Mouse (Mus musculus): ENCODE measurements around the gene Gm49384.

Gm49384 gene

DNA sequence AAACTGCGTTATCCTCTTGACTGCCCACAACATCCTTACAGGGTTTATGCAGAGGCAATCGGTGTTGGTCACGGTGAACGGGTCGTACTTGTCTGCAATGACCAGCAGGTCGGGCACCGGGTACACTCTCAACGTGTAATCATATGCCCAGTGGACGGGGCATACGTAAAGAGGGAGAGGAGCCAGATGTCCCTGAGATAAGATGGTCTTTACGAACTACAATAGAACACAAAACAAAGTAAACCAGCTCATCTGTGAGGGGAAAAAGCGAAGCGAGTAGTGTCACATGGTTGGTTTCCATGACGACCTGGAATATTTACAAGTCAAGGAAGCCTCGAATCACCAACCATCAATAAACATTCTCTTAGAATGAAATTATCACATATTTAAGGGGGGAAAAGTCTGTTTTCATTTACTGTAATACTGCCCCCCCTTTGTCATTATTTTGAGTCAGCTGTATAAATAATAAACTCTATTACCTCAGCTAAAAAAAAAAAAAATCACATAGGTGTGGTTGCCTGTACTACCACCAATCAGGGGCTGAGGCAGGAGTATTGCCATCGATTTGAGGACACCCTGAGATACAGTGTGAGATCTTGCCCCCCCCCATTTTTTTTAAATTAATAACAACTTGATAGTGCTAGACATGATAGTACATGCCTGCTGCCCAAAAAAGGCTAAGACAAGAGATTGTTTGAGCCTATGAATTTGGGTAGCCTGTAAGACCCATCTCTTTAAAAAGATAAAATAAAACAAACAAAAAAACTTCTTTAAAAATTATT, at the start of gene Gm49384:
Gm49384 (minus strand) TSS at position 216 of the 782 bp plus-strand sequence.
- DNase-seq (ENCODE audit: low spot score), result peak; percentile 46

DNA sequence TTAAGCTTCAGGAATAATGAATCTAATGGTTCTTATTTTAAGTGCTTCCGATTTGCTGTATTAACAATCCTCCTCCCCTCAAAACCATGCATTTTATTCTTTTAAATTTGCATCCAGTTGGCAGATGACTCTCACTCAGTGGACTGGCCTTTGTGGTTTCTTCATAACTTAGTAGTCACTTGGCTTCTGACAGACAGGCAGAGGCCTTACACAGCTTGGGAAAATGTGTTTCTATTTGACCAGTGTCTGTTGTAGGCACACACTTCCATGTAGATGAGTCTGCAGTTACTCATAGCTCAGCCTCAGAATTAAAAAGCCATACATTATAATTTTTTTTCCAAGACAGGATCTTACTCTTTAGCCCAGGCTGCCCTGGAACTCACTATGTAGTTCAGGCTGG, 49.7 kb upstream of the Gm49384 start:
- no peak for DNase-seq (ENCODE audit: low spot score)

DNA sequence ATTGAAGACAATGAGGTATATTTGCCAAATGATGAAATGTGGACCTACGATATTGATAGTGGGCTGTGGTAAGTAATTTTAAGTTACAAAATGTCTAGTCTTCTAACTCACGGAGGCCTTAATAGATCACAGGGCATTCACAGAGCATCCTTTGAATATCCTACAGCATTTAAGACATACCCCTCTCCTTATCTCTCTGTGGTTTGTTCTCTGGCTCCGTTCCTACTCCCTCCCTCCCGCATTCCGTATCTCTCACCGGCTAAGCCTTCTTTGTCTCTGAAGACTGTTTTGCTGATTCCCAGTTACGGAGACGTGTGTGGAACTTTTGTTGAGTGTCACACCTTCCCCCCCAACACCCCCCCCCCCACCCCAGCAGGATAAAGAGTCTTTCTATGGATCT, 46.7 kb upstream of the Gm49384 start:
- DNase-seq (ENCODE audit: low spot score), result no peak

DNA sequence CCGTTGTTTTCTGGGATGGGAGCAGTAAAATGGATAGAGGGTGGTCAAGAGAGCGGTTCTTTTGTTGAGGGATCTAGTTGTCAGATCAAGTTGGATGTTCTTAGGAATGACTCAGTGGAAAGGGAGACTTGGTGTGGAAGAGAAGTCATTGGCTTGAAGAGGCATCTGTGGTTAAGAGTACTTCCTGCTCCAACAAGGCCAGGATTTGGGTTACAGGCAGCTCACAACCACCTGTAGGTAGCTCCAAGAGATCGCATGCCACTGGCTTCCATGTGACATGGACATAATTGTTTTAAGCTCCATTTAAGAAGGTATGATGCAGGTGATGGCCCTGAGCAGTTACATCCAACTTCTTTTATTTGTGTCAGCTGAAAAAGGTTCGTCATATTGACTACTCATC, 45.7 kb upstream of the Gm49384 start:
- no peak for DNase-seq (ENCODE audit: low spot score)

DNA sequence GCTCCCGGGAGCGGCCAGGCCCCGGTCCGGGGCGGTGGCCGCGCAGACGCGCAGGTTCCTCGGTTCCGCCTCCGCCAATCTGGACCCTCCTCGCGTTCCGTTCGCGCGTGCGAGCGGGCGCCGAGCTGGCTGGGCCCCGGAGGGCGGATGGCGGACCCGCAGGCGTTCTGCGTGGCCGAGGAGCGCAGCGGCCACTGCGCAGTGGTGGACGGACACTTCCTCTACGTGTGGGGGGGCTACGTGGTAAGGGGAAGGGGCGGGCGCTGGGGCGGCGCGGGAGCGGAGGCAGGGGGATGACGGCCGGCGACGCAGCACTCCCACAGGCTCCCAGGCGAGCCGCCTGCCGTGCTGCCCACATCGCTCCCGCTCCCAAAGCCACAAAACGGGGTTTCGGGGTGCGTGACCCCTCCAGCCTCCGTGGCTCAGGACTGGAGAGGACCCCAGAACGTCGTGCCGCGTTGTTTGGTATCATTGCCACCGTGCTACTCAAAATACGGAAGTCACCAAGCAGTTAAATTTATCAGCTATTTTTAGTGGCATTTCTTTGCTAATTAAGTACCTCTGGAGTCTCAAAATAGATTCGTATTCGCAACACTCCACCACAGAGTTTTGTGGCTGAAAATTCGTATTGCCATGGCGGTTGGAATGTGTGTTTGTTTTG, 37.8 kb upstream of the Gm49384 start:
- peak; percentile 84 for DNase-seq (ENCODE audit: low spot score)

DNA sequence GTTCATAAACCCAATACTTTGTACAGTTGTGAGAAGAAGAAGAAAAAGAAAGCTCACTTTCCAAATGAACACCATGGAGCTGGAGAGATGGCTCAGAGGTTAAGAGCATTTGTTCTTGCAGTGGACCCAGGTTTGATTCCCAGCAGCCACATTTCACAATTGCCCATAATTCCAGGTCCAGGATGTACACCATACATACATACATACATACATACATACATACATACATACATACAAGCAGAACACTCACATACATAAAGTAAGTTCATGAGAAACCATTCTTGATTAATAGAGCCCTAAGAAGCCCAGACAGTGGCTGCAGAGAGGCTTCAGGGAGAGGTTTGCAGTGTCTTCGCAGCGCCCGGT, 37.3 kb upstream of the Gm49384 start:
- no peak for DNase-seq (ENCODE audit: low spot score)

DNA sequence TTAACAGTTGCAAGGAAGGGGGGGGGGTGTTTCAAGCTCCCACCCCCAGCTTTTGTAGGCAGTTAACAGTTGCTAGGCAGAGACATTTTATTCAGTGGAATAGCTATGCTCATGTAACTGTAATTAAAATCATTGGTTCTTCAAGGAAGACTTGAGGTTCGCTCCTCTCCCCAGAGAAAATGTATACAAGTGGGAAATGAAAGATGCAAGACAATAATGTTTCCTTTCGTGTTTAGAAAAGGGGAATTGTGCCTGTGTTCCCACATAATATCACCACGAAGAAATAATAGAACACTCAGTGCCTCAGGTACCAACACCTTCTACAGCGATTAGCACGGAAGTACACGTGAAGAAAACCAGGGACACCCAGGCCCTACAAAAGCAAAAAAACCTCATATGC, 36.8 kb upstream of the Gm49384 start, which contains the start of gene Klhdc1:
Klhdc1 (plus strand) TSS at position 301 of the 400 bp plus-strand sequence.
- DNase-seq (ENCODE audit: low spot score), result no peak

DNA sequence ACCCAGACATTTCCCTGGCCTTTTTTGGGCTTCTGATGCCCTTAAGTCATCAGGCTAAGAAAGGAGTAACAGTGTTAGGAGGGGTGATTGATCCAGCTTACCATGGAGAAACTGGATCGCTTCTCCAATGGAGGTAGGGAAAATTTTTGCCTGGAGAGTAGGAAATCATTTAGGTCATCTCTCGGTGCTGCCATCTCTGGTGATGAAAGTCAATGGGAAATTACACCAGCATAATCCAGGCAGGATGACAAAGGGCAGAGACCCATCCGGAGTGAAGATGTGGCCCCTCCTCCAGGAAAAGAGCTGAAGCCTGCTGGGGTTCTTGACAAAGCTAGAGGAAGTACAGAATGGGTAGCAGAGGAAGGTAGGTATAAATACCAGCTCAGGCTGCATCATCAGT, 34.2 kb upstream of the Gm49384 start:
- DNase-seq (ENCODE audit: low spot score), result no peak

DNA sequence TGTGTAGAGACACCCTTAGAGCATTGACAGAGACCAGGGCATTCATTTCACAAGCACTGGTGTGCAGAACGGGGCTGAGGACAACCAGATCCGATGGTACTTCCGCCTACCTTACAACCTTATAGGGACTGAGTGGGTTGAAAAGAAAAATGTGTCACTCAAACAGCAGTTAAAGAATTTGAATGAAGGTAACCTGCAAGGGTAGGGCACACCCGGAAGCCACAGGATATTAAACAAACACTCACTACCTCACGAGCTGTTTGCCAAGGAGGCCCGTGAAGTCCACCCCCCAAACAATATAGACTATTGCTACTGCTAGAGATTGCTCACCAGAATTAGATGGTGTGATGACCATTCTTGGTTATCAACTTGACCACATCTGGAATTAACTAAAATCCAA, 31.7 kb upstream of the Gm49384 start:
- no peak for DNase-seq (ENCODE audit: low spot score)

DNA sequence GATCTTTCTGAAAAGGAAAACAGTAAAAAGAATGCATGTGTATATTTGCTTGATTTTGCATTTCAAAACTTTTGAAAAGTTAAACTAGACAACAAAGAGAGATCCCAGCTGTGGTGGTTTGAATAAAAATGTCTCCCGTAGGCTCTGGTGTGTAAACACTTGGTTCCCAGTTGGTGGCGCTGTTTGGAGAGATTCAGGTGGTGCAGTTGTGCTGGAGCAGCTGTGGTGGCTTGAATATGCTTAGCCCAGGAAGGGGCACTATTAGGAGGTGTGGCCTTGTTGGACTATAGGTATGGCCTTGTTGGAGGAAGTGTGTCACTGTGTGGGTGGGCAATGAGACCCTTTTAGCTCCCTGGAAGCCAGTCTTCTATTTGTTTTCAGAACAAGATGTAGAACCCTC, 25.2 kb upstream of the Gm49384 start:
- DNase-seq (ENCODE audit: low spot score), result peak; percentile 18

DNA sequence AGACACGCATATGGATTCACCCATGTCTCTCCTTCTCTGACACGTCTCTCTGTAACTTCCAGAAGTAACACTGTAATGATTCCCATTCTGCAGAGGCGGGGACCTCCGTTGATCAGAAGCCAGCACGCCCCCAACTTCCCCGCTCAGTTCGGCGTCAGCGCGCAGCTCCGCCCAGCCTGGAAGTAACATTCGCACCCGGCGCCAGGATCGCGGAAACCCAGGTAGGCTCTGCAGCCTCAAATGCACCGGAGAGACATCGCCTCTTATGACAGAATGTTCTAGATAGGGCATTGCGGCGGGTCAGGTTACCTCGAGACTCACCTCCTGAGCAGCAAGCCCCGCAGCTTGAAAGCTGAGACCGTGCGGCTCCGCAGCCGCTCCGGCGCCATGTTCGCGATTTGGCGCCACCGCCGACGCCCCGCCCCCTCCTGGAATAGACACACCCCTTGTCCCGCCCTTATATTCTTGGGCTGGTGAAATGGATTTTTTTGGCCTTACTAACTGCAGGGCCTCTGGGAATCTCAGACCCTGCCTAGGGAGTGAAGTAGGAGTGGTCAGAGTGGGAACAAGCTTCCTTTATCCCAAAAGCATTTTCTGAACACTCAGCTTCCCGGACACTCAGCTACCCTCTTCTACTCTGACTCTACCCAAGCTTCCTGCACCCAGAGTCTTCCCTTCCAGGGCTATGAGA, 23.9 kb upstream of the Gm49384 start, which contains the start of gene Pole2:
Pole2 (minus strand) TSS at position 420 of the 691 bp plus-strand sequence.
- peak; percentile 90 for DNase-seq (ENCODE audit: low spot score)

DNA sequence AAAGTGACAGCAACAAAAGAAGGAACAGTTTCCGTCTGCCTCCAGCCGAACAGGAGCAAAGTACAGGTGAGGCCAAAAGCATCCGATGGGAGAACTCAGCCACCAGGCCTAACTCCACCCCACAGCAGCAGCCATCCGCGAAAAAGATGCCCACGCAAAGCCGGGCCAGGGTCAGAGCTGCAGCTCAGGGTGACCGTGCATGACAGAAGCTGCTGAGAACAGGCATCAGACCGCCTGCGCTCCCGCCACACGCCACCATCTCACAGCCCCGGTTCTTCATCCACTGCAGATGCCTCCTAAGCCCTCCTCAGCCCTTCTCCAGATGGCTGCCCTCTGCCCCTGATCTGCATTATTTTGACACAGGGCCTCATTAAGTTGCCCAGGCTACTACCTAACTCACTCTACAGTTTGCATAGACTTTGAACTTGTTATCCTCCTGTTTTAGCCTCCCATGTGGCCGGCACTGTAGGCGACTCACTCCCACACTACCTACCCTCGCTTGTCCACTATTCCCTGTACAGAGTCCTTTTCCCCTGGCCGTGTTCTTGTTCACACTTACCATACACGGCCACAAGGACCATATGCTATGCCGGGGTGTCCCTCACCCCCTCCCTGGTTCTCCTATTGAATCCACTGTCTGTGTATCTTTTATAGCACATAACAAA, 16.7 kb upstream of the Gm49384 start:
- DNase-seq (ENCODE audit: low spot score), result no peak

DNA sequence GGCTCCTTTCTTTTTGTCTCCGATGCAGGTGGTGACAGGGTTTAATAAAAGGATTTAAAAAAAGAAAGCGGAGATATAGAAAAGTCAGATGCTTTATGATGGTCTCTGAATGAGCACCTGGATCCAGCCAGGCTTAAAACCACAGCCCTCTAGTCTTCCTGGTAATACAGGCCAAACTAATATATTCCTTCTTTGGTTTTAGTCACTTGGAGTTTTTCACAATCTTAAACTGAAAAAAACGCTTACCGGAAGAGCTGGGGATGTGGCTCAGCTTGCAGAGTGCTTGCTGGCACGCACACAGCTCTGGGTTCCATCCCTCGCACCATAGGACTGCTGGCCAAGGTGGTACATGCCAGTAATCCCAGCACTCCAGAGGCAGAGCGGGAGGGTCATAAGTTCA, 12.5 kb upstream of the Gm49384 start:
- DNase-seq (ENCODE audit: low spot score), result no peak

DNA sequence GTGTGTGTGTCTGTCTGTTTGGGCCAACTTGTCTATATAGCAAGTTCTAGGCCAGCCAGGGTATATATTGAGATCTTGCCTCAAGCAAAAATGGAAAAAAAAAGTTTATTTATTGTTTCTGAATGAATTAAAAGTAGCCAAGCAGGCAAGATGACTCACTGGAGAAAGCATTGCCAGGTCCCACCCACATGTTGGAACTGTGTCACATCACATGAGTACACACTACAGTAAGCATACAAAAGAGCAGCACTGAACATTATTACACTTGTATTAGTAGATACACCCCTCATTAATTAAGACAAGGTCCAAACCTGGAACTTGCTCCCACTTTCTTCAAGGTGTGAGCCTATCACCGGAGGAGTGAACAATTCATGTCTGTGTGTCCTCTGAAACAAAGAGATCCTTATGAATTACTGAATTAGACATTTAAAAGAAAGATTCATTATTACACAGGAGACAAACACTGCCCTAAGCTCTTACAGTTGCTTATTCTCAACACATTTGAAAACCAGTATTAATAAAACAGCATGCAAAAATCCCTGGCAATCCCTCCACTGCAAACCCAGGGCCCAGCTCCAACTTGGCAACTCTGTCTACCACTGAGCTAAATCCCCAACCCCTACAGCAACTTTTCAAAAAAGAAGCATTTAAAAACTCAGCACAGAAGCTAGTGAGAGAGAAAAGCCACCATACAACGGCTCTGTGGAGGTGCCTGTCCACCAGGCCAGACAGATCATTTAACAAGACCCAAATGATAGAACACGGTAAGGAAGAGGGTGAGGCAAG, 11.1 kb upstream of the Gm49384 start:
- DNase-seq (ENCODE audit: low spot score), result no peak

DNA sequence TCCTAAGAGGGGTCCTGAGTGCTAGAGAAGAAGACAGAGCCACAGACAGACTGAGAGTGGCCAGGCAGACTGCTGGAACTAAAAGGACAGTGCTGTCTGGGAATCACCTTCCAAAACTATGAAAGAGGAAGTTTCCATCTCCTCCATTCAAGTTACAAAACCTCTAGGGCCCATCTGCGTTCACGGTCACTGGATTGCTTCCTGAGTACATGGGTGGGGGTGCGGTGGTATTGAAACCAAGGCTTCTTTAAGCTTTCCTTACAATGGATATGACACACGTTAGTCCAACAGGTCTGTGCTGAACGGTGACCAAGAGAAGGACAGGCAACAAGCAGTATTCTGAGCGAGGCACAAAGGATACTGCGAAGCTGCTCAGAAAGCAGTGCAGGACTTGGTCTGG, 10.3 kb upstream of the Gm49384 start:
- no peak for DNase-seq (ENCODE audit: low spot score)

DNA sequence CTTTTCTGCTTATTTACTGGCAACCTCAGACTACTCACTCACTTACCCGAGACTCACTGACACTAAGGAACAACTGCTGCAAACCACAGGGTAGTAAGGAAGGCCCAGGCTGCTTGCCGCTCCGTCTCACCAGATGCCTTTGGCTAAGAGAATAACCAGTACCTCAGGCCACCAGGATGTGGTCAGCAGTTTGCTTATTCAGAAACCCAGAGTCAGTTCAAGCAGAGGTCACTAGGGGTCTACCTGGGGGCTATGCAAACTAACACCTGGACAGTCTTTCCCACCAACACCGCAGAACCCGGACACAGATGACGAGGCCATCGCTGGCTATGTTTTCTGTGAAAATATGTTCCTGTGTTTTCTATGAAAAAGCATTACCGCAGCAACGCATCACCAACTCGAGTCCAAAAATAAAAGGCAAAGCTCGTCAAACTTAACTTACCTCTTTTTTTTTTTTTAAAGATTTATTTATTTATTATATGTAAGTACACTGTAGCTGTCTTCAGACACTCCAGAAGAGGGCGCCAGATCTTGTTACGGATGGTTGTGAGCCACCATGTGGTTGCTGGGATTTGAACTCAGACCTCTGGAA, 9.2 kb upstream of the Gm49384 start:
- DNase-seq (ENCODE audit: low spot score), result no peak

DNA sequence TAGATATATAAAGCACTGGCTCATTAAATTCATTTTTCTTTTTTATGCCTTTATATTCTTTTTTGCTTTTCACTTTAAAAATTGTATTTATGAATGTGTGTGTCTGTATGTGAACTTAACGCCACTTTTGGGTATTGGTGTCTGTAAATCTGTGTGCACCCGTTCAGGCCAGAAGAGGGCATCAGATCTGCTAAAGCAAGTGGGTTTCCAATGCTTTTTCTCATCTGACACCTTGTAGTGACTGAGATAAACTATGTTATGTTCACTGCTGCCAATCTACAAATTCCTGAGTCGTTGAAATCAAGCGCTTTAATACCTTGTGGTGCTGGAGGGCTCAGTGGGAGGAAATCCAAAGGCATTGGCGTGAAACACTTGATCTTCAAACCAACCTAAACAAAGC, 7.0 kb upstream of the Gm49384 start:
- peak; percentile 24 for DNase-seq (ENCODE audit: low spot score)

DNA sequence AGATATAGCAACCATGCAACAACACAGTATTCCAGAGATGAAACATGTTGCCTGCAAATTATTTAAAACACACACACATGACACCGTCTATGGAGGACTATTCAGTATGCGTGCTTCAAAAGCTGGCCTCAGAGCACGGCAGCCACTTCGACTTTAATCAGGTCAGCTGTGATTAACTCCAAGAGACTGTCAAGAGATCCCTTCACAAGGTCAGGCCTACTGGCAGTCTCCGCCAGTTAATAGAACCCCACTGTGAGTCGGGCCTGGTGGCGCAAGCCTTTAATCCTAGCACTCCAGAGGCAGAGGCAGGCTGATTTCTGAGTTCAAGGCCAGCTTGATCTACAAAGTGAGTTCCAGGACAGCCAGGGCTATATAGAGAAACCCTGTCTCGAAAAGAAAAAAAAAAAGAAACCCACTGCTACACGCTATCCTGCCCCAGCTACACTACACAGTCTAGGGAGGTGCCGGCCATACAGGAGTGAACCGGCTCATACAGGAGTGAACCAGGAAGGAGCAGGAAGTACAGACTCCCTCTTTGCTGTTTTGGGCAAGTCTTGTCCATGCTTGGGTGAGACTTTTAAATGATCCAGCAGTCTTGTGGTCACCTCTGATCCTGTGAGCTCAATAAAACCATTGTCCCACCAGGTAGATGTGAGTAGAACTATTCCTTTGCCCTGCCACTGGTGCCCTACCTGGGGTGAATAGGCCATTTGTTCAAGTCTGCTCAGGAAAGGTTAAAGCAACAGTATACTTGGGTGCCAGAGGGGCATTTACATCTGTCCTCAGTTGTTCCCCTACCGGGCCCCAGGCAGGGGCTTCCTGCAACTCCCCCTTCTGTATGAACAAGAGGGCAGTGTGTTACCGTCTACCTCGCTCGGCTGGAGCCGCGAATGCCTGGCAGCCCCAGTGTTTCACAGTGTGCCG, 6.3 kb upstream of the Gm49384 start:
- DNase-seq (ENCODE audit: low spot score), result no peak

DNA sequence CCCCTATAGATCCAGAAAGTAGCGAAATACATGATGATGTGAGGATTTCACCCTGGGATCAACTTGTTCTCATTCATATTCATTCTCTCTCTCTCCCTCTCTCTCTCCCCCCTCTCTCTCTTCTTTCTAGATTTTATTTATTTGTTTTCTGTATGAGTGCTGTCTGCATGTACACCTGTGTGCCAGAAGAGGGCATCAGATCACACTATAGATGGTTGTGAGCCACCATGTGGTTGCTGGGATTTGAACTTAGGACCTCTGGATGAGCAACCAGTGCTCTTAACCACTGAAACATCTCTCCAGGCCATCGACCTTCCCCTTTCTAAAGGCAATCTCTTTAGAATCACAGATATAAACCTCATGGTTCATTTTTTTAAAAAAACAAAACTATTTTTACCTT, 4.5 kb upstream of the Gm49384 start:
- DNase-seq (ENCODE audit: low spot score), result no peak

DNA sequence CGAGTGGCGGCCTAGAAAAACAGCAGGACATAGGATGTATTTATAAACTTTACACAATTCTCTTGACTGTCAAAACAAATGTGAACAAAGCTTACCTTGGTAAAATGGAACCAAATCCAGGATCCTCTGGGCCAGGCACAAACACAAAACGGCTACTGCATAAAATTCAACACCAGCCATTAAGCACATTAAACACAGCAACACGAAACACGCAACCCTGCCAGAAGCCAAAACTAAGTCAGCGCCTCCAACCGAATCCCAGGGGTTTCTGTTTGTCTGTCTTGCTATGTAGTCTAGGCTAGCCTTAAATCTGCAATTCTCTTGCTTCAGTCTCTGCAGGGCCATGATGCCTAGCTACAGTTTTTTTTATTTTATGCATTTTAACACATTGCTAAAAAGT, 3.9 kb upstream of the Gm49384 start:
- DNase-seq (ENCODE audit: low spot score), result no peak

Measured in embryo, embryonic 10 days (tissue).